Mouse (Mus musculus): ENCODE measurements around the gene Alg1.
"Not testable (repeated sequence)": the region's sequence is repeated elsewhere in the genome, so short reads cannot be mapped to it uniquely, and the experiment has no call there.

Gene Alg1

DNA sequence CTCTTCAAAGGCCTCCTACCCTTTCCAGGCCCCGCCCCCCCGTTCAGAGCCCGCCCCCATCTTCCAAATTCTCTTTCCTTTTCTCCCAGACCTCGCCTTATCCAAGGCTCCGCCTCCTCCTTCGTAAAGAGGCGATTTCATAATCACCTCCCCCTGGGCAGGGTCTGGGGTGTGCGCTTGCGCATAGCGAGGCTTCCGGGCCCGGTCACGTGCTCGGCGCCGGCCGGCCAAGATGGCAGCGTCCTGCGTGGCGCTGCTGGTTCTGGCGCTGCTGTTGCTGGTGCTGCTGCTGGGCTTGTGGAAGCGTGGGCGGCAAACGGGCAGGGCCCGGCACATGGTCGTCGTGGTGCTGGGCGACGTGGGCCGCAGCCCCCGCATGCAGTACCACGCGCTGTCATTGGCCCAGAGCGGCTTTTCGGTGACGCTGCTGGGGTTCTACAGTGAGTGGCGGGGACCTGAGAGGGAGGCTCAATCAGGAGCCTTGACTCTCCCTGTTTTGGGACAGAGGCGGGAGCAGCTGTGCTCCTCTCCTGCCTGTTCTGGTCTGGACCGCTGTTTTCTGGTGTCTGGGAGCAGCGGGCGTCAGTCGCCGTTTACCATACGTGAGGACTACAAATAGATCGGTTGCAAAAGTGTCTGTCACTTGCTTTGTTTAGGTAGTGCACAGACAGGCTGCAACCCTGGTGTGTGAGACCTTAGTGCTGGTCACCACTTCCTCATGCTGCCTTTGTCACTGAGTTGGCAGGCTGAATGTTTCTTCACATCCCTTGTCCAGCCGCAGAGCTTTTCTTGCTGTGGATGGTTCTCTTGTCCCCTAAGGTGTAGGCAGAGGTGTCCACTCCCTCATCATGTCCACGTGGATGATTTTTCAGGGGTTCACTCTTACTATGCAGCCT is at the start of gene Alg1:
Gene Alg1, plus strand, starts transcription at position 204 of the 896 bp plus-strand sequence.
- DNase-seq = peak; percentile 95 to 97

DNA sequence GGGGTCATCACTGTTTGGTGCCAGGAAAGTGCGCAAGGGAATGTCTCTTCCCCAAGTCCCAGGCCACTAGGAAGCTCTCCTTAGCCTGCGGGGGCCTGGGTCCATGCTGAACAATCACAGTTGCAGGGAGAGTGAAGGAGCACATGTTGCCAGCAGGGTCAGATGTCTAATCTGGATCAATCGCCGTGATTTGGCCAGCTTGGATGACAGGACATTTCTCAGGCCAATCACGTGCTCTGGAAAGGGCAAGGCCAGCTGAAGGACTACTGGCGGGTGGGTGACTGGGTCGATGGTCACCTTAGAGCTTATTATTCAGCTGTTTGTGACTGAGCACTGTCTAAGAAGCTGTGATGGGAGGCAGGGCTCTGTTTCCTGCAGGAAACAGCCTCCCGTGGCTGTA is 49.3 kb upstream of the Alg1 start:
- no peak for DNase-seq

DNA sequence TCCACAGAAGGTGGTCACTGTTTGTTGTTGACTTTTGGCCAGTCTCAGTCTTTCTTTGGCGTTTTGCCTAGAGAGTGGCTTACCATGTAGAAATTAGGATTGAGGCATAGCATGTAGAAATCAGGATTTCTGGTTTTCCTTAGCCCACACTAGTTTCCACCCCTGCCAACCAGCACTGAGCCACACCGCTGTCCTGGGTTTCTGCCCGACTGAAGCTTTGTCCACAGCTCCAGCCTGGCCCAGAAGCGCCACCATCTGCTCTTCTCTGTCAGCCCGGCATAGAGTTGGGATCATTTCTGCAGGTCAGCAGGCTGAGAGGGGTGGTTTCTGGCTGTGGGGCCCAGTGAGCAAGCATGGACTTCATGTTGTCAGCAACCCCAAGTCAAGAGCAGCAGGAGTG is 48.5 kb upstream of the Alg1 start:
- DNase-seq = no peak

DNA sequence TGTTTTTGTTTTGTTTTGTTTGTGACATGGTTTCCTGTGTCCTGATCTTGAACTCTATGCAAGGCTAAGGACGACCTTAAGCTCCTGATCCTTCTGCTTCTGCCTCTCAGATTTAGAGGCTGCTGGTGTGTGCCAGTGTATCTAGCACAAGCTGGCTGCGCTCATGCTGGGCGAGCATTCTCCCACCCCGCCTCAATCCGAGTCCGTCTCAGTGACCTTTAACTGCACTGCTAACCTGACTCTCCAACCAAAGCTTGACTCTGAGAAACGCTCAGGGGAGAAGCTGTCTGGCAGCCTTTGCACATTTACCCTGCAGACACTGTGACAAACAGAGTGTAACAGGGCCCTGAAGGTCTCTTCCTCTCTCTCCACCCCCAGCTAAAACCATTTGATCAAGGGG is 47.7 kb upstream of the Alg1 start:
- no peak for DNase-seq

DNA sequence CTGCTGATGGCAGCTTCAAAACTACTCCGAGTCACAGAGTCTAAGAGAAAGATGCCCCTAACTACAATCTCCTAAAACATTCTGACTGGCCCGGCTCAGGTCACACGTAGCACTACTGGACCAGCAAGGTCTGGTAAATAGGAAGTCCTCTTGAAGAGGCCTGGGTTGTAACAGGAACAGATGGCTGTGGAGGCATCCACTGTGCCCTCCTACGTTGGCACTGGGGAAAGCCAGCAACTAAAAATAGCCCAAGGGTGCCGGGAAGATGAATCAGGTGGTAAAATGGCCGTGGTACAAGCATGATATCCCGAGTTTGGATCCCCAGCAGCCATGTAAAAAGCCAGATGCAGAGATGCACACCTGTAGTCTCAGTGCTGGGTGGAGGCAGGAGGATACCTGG is 47.2 kb upstream of the Alg1 start:
- no peak for DNase-seq

DNA sequence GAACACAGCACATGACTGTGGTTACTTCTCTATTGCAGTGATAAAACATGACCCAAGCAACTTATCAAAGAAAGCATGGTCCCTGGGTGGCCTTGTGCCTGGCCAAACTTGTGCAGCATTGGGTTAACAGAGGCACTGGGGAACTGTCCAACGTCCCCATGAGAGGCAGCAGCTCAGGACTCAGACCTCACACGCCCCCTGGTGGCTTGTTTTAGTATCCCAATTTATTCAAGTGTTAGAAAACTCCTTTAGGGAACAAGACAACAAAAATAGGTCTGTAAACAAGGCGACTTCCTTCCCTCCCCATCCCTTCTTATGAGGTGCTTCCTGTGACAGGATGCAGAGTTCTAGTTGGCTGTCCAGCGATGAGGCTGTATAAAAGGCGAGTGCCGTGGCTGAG is 38.3 kb upstream of the Alg1 start:
- DNase-seq = peak; percentile 64 to 82

DNA sequence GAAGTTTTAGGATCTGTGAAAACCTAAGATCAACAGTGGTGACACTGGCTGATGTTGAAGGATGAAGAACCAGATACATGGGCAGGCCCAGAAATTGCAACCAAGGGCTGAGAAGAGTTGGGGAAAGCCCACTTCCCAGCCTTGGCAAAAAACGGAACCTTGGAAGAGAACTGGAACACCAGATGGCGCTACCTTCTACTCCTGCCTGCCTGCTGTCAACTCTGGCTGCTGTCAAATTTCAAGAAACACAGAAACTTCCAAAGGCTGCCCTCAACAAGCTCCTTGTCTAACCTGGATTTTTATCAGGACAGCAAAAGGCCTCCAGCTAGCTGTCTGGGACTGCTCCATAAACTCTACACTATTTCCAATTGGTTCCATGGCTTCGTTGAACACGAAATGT is 30.7 kb upstream of the Alg1 start:
- peak; percentile 53 to 76 for DNase-seq

DNA sequence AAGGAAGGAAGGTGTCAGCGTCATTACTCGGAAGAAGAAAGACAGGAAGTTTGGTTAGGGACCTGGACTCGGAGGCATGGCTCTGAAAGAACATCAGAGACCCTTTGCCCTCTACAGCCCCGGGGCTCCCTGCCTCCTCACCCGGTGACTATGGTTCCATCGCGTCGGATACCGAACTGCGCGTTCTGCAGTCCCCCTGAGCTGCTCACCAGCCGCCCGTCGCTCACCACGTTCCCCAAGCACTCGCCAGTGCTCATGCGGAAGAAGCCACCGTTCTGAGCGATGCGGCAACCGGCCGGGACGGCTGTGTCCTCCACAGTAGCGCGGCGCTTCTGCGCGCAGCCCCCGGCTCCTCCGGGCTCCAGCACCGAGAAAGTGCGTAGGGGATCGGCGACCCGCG is 30.2 kb upstream of the Alg1 start:
- DNase-seq = peak; percentile 20 to 55

DNA sequence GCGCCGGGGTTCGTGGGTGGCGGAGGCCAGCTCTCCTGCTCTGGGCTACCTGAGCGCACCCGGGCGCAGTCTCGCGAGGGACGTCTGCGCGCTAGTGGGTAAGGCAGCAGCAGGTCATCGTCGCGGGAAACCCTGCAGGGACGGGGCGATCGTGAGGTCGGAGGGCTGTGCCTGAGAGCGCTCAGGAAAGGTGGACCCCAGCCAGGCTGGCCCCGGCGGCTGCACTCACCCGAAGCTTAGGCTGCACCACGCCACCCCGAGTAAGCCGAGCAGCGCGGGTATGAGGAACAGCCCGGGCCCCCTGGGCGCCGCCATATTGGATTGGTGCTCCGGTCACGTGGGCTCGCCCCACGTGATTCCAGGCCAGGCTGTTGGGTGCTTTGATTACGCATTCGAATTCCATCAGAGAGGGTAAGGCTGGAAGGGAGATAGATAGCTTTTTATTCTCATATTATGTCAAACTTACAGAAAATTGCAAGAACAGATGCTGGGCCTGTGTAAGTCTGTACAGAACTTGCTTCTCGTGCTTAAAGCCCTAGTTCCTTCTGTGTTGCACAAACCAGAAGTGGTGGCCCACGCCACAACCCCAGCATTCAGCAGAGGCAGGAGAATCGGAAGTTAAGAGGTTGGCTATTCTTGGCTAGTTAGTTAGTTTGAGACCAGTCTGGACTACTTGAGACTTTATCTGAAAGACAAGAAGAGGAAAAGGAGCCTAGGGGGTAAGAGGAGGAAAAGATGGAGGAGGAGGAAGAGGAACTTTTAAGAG is 29.6 kb upstream of the Alg1 start, which contains the start of gene Nagpa:
Gene Nagpa, minus strand, starts transcription at position 345 of the 766 bp plus-strand sequence.
- peak; percentile 88 to 91 for DNase-seq

DNA sequence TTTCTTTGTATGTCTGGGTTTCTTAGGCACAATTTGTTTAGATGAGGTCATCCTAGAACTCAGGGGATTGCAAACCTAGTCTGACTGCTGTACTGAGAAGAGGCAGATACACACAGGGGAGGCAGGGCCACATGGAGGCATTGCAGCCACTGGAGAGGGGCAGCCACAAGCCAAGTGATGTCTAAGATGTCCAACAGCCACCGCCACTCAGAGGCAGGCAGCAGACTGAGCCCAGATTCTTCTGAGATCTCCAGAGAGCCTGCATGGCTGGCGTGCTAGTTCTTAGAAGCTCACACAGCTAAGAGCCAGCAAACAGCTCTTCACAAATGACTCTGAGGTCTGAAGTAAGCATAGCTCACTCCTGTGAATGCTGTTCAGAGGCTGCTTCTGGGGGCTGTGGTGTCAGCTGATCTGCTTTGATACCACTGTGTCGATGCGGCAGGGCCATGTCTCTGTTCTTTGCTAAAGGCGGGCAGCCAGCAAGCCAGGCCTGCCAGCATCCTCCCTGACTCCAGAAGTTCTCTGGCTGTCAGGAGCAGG is 27.9 kb upstream of the Alg1 start:
- DNase-seq = no peak

DNA sequence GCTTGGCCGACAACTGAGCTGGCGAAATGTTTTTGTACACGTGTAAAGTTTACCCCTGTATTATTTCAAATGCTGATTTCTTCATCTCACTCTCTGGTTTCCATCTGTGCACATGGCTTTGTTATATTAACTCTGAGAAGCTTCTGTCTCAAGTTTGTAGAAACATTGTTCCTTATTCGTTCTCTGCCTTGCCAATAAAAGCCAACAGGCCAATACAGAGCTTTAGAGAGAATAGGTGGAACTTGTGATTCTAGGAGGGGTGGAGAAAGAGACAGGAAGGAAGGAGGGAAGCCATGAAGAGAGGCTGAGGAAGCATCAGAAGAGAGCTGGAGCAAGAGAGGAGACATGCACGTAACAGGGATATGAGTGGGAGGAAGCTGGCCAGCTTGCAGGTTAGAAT is 27.4 kb upstream of the Alg1 start:
- no peak for DNase-seq

DNA sequence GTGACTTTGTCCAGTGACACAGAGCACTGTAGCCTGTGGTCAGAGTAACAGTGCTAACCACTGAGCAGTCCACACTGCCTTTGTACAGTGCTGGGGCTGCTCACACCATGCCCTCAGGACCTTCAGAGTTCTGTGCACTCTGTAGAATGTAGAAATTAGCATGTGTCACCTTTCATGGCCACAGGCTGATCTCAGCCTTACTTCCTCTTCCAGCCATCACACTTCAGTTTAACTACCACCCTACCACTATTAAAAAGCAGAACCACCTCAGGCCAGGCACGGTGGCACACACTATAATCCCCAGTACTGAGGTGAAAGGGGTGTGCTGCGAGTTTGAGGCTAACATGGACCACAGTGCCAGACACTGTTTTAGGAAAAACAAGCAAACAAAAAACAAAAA is 23.1 kb upstream of the Alg1 start:
- no peak for DNase-seq

DNA sequence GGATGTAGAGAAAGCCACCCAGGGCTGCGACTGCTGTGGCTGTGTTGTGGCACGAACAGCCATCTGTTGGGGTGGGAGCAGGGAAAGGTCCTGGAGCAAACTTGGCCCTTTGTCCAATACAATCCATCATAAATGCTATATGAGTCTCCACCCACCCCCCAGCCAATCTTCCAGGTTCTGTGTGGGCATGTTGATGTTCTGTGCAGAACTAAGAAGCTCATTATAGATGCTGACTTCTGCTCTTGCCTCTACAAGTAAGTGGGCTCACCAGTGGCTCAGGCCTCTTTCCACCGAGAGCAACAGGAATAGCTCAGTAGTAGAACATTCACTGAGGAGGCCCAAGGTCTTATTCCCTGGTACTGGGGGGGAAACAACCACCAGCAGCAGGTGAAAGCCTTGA is 21.3 kb upstream of the Alg1 start:
- no peak for DNase-seq

DNA sequence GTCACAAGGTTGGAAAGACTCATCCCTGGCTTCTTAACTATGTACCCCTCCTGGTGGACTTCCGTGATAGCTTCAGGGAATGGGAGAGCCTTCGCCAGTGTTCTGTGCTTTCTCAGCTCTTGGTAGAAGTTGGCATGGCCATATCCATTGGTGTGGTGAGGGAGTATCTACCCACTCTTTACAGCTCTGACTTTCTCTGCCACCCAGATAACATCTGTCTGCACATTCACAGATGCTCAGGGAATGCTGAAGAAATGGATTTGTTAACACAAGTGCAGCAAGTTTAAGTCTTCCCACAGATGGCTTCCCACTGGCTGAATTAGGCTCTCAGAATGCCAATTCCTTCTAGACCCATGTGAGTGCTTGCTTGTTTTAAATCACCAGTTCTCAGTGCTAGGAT is 19.3 kb upstream of the Alg1 start:
- no peak for DNase-seq

DNA sequence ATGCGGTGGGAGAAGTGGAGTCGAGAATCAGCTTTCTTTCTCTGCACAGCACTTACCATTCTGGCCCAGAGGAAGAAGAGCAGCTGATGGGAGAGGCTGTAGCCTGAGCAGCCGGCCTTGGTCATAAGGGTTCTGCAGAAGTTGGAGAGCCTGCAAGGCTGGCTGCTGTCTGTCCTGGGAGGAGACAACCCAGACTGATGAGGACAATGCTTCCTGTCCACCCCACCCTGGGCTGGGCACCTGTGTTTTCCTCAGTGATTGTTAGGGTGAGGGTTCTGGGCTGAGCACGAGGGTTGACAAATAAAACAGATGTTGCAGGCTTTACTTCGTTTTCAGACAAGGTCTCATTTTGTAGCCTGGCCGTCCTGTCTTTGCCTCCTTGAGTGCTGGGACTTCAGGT is 16.7 kb upstream of the Alg1 start:
- no peak for DNase-seq

DNA sequence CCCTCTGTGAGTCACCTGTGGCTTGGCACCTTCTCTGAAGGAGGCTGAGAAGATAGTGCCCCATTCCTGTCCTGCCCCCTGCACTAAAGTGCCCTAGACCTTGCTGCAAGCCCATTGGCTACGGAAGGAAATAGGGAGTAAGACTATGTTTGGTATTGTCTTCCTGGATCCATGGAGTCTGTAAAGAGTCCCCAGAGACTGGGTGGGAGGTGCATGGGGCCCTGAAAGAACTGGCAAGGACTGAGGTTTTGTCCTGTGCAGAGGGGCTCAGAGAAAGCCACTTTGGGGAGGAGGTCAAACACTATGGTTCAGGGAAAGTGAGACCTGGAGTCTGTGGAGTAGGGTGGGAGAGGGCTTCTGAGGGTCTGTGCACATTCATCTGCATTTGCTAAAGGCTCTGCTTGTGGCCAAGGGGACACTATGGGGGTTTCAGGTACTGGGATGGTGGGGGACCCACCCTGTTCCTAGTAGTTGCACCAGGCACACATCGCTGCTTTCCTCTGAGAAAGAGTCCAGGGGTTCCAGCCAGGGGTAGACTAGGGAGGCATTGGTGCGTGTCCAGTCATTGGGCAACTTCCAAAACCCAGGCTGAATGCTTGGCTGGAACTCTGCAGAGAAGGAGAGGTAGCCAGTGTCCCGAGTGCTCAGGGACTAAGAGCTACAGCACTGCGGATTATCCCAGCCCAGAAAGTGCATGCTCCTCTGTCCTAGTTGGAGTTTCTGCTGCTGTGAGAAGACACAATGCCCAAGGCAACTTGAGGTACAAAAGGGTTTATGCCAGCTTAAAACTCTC is 15.9 kb upstream of the Alg1 start:
- peak; percentile 81 to 83 for DNase-seq

DNA sequence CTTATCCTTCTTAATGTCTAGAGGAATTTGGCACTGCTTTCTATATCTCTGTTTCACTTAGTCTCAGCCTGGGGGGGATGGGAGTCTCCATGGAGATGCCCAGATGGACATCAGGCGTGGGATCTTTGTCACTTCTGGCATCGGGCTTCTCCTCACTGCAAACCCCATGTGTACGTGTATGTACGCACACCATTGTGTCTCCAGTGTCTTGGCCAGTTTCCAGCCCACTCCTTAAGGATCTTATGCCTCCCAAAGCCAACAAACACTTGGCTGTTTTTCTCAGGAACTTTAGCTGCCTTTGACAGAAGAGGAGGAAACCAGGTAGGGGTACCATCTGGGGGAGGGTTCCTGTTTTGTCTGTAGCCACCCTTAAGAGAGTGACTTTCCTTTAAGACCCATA is 12.0 kb upstream of the Alg1 start:
- peak in 1 of 2 experiments; percentile 38 for DNase-seq

DNA sequence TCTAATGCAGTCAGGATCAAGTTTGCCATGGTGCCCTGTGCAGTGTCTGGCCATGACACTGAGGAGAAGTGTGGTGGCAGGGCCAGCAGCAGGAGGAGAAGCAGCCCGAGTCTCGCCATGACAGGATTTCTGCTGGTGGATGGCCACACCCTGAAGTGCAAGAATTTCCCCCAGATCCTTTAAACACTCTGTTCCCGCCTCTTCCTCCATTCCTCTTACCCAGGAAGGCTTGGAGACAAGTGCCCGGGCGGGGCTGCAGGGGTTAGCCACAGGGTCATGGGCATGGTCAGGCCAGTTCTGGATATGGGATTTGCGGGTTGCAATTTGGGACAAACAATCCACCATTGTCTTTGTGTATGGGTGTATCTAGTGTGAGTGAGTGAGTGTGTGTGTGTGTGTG is 11.3 kb upstream of the Alg1 start, which contains the start of gene AU021092:
Gene AU021092, minus strand, starts transcription at position 160 of the 400 bp plus-strand sequence.
- peak; percentile 57 to 70 for DNase-seq

DNA sequence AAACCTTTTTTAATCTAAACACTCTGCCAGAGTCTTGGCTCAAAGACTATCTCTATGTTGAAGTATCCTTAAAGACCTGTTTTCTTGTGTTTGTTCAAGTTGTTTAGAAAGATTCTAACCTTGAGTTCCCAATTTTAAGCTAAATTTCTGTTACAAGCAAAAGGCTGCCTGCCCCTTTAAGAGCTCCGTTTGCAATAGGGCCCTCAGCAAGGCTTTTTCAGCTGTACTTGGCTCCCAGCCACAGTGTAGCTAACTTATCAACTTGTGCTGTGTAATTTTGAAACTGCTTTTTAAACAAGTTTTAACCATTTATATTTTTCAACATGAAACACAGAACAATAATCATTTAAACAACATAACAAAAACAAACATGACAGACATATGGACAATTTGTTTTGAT is 6.9 kb upstream of the Alg1 start:
- peak; percentile 20 to 57 for DNase-seq

DNA sequence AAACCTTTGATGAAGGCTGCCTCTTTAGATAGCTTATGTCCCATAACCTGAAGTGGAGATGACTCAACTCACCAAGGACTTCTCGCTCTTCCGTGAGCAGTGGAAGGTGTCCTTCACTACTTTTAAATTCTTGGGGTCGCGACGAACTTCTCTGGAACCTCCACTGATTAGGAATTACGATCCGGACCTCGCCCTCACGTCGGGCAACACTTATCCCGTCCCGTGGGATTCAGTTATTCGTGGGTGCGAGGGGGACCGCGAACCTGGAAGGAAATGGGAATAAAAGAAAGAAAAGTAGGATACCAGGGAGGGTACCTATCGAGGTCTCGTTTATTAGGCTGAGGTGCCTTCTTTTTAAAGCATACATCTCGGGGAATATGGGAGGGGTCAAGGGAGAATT is 5.9 kb upstream of the Alg1 start:
- DNase-seq = not testable (repeated sequence)

DNA sequence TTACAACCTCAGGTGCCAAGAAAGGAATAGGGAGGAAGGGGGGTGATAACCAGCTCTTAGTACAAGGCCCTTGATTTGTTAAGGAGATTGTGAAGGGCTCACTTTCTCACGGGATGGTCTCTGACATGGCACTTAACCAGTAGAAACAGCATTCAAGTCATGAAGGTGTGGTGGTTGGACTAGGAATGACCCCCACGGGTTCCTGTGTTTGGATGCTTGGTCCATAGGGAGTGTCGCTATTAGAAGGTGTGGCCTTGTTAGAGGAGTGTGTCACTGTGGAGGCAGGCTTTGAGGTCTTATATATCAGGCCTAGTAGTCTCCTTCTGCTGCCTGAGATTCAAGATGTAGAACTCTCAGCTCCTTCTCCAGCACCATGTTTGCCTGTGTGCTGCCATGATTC is 5.3 kb upstream of the Alg1 start:
- DNase-seq = not testable (repeated sequence)

DNA sequence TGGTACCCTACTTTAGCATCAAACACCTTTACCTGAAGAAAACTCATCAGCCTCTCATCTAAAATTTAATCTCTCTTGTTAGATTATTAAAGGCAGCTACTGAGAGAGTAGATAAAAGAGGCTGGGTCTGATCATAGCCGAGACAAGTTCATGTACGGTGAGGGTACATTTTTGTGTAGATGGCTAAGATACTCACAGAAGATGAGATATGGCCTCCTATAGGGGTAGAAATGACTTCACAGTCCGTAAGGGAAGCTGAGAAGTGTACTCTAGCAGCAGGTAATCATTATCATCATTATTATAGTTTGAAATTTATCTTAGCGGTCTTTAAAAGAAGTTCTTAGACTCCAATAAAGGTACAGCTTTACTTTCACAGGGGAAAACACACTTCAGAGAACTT is 439 bp upstream of the Alg1 start:
- no peak for DNase-seq

DNA sequence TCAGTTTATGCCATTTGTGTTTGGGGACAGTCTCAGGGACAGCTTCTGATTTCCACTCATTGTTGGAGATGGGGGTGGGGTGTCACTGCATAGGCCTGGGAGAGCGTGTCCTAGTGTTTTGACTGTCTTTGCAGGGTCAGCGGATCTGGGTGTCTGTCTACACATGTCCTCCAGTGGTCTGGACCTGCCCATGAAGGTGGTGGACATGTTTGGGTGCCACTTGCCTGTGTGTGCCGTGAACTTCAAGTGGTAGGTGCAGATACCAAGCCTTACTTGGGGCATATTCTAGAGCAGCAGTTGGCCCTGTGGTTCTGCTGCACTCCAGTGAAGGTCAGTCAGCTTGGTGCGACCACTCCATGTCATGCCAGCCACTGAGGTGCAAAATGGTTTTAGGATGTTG is 8.9 kb downstream of the Alg1 start:
- no peak for DNase-seq
